Mouse (Mus musculus) spleen, adult 2 months (tissue): ENCODE measurements around the gene Idh1. TPM values are rescaled to one million over a fixed set of nuclear protein-coding genes. Genes with fewer than 3 reads are reported as not detected.

Experiments
- DNase-seq, 2 experiments: peaks; one replicate each; pipeline versions ENCODE4 v3.0.0 to v3.0.0-alpha.2; 2012 to 2021; ENCODE audit warnings: low spot score in 2 of 2, low read depth in 1 of 2
- H3K27ac ChIP-seq: fragments of 200-500 bp; 2 replicates; pipeline ENCODE4 v1.5.1; 2012; ENCODE audit warnings: low read length, inconsistent platforms; ENCODE audit not compliant: insufficient read depth
- H3K27me3 ChIP-seq: fragments of 200-500 bp; 2 replicates; pipeline ENCODE4 v1.6.1; 2012; ENCODE audit warnings: mild to moderate bottlenecking, moderate library complexity, low read length, inconsistent platforms; ENCODE audit not compliant: control insufficient read depth, insufficient read depth
- H3K36me3 ChIP-seq: fragments of 200-500 bp; 2 replicates; pipeline ENCODE4 v1.6.1; 2012; ENCODE audit warnings: mild to moderate bottlenecking, low read length, inconsistent platforms; ENCODE audit not compliant: control insufficient read depth, insufficient read depth
- H3K4me1 ChIP-seq: fragments of 200-500 bp; 2 replicates; pipeline ENCODE4 v1.6.1; 2011; ENCODE audit warnings: inconsistent platforms; ENCODE audit not compliant: control insufficient read depth, insufficient read depth, insufficient read length
- H3K4me3 ChIP-seq: fragments of 200-500 bp; 2 replicates; pipeline ENCODE4 v1.5.1; 2011; ENCODE audit warnings: mild to moderate bottlenecking, inconsistent platforms; ENCODE audit not compliant: insufficient read depth, insufficient read length; ENCODE audit errors: extremely low read depth
- CTCF ChIP-seq: fragments of 200-500 bp; IDR thresholded peaks from 2 replicates; pipeline ENCODE4 v1.5.1; 2011; ENCODE audit warnings: mild to moderate bottlenecking, inconsistent platforms; ENCODE audit not compliant: insufficient read depth, insufficient read length, insufficient replicate concordance; ENCODE audit errors: extremely low read depth
- POLR2A ChIP-seq: fragments of 200-500 bp; IDR thresholded peaks from 2 replicates; pipeline ENCODE4 v1.6.1; 2011; ENCODE audit warnings: low read depth, low read length, inconsistent platforms
- WGBS: fragments of 180-500 bp; shearing (Covaris S2); methylation state at CpG from one replicate; pipeline ENCODE4 v1.1.7; 2018; 5-methylcytosine and 5-hydroxymethylcytosine counted together
- polyA plus RNA-seq: library from polyadenylated mRNA; depleted of rRNA; stranded (reverse); fragments of >200 nt; gene quantifications from 2 replicates; pipeline ENCODE4 v1.2.3, GENCODE M21; 2012; rRNA removed

Gene Idh1
- polyA plus RNA-seq, 1 experiment, result 8.6 TPM

GRCm38 (mm10) chr1:65109756-65110435, 76.4 kb downstream of the Idh1 start:
- no peak for DNase-seq
- Histone ChIP-seq H3K27me3 (no peaks in the 10 kb centered on the region), H3K4me3 (no peak overlapping the region), H3K27ac (no peak overlapping the region), H3K36me3 (no peaks in the 10 kb centered on the region), H3K4me1 (no peaks in the 10 kb centered on the region)
- TF ChIP-seq POLR2A (no peak), CTCF (no peak)
- 90% methylated on average over 25 of the region's 25 CpGs for WGBS

DNA sequence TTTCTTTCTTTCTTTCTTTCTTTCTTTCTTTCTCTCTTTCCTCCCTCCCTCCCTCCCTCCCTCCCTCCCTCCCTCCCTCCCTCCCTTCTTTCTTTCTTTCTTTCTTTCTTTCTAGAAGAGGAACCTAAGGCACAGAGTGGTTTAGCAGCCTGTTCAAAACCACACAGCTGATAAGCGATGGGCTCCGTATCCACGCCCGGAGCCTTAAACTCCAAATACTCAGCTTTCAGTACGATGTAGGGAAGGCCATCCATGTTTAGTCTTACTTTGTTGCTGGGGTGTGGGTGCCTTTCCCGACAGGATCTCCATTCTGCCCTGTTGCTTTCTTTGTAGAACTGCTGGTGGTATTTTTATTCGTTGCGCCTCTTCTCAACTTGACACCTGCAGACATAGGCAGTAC, 77.1 kb downstream of the Idh1 start:
- WGBS, result 85% methylated on average over 8 of the region's 8 CpGs
- no peak overlapping the region for H3K27ac ChIP-seq
- no peak overlapping the region for H3K4me3 ChIP-seq
- H3K27me3 ChIP-seq, result no peaks in the 10 kb centered on the region
- no peak for TF ChIP-seq POLR2A
- no peak for TF ChIP-seq CTCF
- no peak for DNase-seq
- H3K36me3 ChIP-seq, result no peaks in the 10 kb centered on the region
- H3K4me1 ChIP-seq, result no peaks in the 10 kb centered on the region

Other genes with a start within 250 kb of the Idh1 start
- gene Plekhm3, start 229.7 kb downstream of the Idh1 start, polyA plus RNA-seq, result 10.8 and 11.7 TPM in 2 replicates
- 0.11 and 0.26 TPM in 2 replicates for gene Akr1cl, start 153.7 kb downstream of the Idh1 start, polyA plus RNA-seq
- gene Cryge, start 135.4 kb downstream of the Idh1 start, polyA plus RNA-seq, result 0.22 TPM in 1 of 2 replicates, not detected in the other
- not detected in 2 replicates for gene Crygd, start 123.0 kb downstream of the Idh1 start, polyA plus RNA-seq
- gene Crygc, start 112.8 kb downstream of the Idh1 start, polyA plus RNA-seq, result not detected in 2 replicates
- gene Crygb, start 104.2 kb downstream of the Idh1 start, polyA plus RNA-seq, result not detected in 2 replicates
- not detected in 2 replicates for gene Cryga, start 83.1 kb downstream of the Idh1 start, polyA plus RNA-seq
- gene Gm28845, start 66.9 kb downstream of the Idh1 start, polyA plus RNA-seq, result not detected in 2 replicates
- not detected in 2 replicates for gene D630023F18Rik, start 63.3 kb downstream of the Idh1 start, polyA plus RNA-seq
- gene Pikfyve, start 183 bp upstream of the Idh1 start, polyA plus RNA-seq, result 4.7 and 6.2 TPM in 2 replicates
- not detected in 2 replicates for gene Pth2r, start 95.6 kb upstream of the Idh1 start, polyA plus RNA-seq